Mouse (Mus musculus) right cerebral cortex, adult 18-20 months (tissue): ENCODE measurements around the gene Tinf2.
A peak's percentile ranks its signal among the peaks of the same experiment; 100 is the strongest.

Experiments
- DNase-seq: peaks from one replicate; pipeline ENCODE4 v3.0.0; 2022; ENCODE audit warnings: mixed read lengths

The Tinf2 gene

DNA sequence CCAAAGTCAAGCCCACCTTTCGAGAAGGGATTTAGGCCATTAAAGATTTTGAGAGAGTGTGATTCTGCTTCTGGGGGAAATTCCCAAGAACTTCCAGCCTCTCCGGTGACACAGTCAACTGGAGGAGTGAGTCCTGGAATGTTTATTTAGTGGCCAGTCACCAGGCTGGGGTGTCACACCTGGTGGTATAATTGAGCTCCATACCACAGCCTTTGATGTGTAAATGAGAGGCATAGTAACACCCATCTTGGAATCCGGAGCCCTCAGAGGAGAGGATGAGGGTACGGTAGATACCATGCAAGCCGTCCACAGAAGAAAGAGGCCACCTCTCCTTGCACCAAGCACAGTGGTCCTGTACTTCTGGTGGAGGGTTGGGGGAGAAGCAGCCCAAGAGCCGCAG lies 21.1 kb upstream of the Tinf2 start:
- no peak for DNase-seq

DNA sequence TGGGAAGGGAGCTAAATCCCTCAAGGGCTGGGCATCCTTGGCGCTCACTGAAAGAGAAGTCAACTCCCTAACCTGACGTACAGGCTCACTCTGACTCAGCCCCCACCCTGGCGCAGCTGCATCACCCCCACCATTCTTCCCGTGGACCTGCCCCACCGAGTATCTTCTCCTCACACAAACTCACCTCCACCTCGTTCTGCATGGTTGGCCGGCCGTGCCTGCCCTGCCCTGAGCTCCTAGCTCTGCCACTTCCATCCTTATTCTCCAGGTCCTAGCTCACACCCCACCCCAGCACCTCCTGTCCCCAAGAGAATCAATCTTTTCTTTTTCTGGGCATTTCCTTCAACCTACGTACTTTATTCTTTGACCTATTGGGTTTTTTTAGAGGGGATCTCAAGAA lies 19.5 kb upstream of the Tinf2 start:
- no peak for DNase-seq

DNA sequence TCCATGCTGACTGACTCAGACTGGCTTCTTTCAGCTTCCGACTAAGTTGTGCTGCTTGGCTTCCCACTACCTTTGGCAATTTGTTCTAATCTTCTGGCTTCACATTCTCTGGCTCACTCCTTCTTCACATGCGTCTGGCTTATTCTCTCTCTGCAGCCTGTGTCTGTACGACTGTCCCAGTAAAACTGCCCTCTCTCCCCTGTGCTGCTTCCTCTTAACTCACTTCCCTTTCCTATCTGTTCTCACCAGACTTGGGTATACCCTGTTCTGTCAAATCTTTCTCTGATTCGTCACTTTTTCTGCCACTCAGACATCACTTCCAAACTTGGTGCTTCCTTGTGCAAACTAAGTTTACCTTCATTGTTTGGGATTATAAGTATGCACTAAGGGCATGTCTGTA lies 15.6 kb upstream of the Tinf2 start:
- no peak for DNase-seq

DNA sequence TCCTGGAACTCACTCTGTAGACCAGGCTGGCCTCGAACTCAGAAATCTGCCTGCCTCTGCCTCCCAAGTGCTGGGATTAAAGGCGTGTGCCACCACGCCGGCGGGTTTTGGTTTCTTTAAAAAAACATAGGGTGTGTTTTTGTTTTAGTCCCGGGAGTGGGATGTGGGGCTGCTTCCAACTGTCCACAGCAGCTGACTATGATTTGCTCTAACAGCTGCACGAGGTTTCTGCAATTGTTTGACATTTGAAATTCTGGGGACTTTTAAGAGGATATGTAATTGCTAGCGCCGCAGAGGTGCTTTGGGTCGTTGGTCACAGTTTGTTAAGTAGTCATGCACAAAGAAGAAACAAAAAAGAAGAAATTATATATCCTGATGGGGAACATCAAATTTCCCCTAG lies 7.8 kb upstream of the Tinf2 start:
- no peak for DNase-seq

DNA sequence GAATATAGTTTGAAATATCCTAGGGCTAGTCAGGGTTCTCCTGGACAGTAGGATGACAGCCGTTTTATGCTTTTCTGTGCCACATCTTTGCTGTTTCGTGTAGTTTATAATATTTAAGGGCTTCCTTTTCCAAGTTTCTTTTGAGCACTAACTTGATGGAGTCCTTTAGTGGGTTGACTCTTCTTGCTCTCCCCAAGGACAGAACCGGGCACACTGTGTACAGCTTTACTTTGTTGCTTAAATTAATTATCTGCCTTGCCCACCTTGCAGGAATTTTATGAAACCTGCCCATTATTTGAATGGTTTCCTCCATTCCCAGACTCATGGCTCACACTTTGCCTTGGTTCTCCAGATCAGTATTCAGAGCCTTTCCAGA lies 486 bp upstream of the Tinf2 start:
- no peak for DNase-seq

DNA sequence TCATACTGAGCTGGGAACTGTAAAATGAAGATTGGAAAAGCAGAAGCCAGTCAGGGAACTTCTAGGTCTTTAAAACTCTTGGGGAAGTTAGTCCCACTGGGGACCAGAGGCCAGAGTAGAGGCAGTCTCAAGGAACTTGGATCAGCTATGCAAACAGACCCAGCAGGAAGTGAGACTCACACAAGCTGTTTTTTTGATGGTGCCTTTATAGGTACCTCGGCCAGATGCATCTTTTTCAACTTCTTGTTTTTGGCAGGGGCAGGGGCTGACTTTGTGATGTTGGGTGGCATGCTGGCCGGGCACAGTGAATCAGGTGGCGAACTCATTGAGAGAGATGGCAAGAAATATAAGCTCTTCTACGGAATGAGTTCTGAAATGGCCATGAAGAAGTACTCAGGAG lies 4.0 kb downstream of the Tinf2 start:
- DNase-seq: no peak

DNA sequence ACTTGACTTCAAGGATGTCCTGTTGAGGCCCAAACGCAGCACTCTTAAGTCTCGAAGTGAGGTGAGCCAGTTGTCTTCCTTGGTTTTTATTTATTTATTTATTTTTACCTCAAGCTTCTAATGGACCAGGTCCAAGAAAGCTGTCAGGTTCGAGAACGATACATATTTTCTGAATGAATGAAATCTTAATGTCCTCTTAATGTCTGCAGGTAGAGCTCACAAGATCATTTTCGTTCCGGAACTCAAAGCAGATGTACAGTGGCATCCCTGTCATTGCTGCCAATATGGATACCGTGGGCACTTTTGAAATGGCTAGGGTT lies 8.9 kb downstream of the Tinf2 start:
- no peak for DNase-seq

DNA sequence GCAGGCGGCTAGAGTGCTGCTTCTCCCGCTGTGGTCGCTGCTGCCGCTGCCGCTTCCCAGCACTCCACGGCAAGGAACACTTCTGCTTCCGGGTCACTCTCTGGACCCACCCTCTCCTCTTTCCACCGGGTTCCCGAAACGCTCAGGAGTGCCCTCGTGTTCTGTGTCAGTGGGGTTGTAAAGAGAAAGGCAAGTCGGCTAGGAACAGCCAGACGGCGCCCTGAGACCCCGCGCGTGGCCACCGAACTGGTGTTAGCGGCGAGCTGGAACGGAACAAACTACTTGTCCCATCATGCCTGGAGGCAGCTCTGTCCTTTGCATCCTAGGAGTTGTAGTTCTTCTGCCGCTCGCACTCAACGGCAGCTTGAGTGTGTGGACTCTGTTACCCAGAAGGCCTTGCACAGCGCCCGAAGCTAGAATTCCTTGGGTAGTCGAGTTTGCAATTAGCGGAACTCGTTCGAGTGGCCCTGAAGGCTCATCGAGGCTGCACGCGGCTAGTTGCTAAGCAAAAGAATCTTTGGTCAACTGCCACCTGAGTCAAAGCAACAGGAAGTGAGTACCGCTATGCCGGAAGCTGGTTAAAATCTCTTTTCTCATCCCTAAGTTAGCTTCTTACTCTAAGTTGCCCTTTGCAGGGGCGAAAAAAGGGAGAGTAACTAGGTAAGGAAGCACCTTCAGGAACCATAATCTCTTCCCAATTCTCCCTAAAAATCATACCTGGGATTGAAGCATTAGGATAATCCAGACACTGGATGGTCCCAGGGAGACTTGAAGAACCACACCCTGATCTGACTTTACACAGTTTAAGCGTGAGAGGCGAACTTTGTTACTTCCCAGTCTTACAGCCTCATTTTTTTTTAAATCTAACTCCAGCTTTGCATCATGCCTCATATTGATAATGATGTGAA lies 9.5 kb downstream of the Tinf2 start, which contains the start of the genes Gmpr2 and Nedd8:
Gmpr2 (plus strand) TSS at position 109 of the 908 bp plus-strand sequence.
Nedd8 (minus strand) TSS at position 292 of the 908 bp plus-strand sequence.
- peak; percentile 97 for DNase-seq

DNA sequence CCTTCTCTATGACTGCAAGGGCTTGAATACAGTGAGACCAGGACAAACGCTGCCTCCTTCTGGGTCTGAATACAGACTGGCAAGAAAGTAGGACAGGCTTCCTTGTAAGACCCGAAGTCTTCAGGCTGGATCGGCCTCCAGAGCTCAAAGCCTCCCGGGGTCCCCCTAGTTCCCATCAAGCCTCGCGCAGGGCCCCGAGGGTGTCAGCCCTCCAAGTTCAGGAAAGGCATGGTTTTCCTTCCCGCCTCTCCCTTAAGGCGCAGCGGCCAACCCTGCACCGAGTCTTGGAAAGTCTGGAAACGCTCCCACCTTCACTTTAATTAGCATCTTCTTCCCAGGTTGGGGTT lies 10.2 kb downstream of the Tinf2 start:
- DNase-seq: peak; percentile 72

DNA sequence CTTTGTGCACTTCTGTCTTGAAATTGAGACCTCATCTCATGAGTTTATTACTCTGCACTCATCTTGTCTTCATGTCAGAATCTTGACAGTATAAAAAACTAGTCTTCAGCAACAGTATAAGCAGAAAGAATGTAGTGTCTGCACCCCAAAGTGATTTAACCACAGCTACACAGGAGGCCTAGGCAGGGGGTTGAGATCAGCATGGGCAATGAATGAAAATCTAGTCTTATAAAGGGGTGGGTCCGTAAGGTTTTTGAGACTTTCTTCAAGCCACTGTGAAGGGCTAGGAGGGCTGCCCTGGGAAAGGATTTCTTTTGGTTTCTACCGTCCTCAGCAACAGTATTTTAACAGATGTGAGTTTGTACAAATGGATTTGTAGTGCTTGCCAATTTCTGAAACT lies 21.0 kb downstream of the Tinf2 start:
- DNase-seq: no peak

DNA sequence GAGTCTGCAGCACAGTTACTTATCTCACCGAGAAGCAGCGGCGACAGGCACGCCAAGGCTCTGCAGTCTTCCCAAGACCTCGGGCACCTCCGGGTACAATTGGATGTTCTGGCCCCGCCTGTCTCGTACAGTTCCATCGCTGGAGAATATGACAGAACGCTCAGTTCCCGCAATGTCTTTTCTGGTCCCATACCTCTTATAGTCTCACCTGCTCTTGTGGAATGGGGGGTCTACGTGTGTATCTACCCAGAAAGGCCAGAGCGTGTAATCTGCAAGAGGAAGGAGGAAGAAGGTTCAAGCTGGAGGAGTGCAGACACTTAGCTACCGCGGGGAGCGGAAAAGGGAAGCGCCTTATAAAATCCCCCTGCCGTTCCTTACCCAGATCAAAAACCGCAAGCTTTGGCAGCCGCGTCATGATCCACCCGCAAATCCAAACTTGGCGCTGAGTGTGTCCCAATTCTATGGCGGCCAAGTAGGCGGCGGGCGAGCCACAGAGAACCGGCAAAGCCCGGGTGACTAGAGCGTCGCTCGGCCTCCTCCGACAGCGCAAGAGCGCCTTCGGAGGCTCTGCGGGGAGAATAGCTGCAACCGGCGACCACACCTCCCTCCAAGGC lies 21.6 kb downstream of the Tinf2 start, which contains the start of gene Mdp1:
Mdp1 (minus strand) TSS at position 549 of the 614 bp plus-strand sequence.
- DNase-seq: peak; percentile 85

DNA sequence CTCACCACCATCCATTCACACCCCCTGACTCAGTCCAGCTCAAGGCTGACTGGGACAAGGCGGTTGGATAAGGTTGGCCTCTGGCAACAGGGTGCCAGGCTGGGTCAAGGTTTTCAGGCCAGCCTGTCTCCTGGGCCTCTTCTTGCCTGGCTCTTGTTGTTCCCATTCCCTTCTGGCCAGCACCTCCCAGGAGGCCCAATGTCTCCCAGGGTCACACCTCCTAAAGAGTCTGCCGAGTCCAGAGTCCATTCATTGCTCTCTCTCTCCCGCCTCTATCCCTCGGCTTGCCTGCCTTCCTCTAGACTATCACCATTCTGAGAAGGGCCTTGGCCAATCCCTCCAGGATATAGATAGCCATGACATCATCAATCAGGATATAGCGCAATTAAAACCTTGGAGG lies 23.6 kb downstream of the Tinf2 start:
- DNase-seq: no peak

DNA sequence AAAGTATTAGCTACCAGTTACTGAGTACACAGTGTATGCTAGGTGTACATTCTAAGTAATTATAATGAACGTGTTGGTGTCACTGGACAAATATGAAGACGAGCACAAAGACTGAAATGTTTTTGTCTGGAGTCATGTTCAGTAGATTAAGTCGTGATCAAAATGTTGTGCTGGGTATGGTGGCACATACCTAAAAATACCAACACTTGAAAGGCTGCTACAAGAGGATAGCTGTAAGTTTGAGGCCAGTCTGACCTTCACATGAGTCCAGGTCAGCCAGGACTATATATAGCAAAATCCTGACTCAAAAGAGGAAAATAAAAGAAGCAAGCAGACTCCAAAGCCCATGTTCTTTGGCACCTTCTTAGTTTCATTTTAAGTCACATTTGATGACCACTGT lies 24.7 kb downstream of the Tinf2 start:
- no peak for DNase-seq

DNA sequence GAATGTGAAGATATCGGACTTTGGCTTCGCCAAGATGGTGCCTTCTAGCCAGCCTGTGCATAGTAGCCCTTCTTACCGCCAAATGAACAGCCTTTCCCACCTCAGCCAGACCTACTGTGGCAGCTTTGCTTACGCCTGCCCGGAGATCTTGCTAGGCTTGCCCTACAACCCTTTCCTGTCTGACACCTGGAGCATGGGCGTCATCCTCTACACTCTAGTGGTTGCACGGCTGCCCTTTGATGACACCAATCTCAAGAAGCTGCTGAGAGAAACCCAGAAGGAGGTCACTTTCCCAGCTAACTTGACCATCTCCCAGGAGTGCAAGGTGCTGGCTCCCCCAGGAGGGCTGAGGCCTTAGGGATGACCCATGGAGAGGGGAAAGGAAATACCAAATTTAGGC lies 30.1 kb downstream of the Tinf2 start:
- DNase-seq: no peak

DNA sequence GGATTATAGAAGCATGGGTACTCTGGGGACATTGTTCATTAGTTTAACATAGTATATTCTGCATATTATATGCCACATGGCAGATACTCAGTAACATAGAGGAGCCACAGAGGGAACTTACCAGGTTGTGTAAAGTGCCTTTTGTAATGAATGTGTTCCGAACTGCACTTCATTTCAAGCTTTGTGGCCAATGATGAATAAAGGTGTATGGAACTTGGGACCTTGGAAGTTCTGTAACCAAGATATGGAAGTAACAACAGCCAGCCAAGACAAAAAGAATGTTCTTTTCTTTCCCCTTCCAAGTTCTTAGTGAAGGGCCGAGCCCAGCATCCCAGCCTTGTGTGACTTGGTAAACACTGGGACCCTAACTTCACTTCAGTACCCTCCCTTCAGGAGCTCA lies 31.7 kb downstream of the Tinf2 start, which contains the start of gene Tssk4:
Tssk4 (plus strand) TSS at position 301 of the 400 bp plus-strand sequence.
- no peak for DNase-seq

DNA sequence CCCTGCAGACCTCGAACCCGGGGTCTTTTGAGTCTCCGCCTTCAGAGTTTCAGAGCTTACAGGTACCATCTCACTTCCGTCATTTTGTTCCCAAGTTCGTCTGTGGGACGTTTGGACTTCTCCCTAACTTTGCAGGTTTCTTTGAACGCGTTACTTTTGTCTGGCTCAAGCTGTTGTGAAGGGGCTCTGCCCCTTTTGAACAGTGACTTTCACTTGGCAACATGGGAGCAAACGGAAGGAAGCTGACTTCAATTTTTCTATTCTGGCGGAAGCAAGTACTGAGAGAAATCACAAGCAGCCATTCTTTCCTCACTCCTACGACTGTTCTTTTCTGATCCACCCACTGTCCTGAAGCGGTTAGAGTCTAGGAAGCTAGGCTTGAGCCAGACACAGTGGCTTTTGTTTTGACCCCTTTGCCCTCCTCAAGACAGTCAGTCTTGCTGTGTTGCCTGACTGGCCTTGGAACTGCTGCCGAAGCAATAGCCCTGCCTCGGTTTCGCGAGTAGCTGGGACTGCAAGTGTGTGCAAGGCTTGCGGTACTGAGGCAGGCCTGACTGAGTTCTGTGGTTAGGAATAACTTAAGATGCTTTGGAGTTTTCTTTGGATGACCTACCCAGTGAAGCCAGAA lies 37.2 kb downstream of the Tinf2 start:
- DNase-seq: no peak

DNA sequence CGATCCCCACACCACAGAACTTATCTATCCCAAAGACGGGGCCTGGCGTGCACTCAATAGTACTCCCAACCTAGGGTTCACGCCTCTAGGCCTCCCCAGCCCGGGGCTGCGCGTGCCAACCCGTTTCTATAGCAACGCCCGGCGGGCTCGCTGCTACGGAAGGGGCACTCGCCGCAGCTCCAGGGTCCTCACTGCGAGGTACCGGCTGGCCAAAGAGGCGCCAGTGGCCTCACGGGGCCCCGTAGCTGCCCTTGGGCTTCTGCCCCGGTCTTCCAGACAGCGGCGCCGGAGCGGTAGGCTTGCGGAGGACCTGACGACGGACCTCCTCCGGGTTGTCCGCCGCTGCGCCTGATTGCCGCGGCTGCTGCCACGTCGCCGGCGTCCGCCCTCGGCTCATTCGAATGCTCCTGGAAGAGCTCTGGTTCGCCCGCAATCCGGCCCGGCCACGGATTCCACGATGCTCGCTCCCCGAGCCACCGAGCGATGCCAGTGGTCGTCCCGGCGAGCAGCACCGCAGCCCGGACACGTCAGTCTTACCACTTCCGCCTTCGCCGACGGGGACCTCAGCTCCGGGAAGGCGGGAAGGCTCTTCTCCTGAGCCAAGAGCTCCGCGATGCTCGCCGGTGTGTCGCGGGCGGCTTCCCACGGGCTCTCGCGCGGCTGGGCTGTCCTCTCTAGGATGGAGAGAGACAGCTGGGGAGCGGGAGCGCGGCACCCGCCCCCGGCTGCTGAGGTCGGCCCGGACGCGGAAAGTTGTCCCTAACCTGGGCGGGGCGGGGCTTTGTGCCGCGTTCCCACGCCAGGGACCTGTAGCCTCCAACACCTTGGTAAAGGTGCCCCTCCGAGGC lies 38.3 kb downstream of the Tinf2 start, which contains the start of gene Tm9sf1:
Tm9sf1 (minus strand) TSS at position 747 of the 848 bp plus-strand sequence.
- peak; percentile 86 for DNase-seq

DNA sequence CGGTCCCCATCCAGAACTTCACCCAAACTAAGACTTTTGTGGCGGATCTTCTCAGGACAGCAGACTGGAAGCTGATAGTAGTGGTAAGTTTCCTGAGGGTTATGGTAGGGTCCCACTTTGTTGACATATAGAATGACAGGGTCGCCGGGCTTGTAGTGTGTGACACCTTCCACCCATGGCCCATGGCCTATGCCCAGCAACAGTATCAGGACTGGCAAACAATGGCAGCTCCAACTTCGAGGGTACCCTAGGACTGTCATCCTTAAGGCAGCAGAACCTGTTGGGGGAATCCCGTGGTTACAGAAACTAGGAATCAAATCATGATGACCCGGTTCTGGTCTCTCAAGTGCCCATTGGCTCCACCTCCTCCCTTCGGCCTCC lies 39.0 kb downstream of the Tinf2 start:
- no peak for DNase-seq

DNA sequence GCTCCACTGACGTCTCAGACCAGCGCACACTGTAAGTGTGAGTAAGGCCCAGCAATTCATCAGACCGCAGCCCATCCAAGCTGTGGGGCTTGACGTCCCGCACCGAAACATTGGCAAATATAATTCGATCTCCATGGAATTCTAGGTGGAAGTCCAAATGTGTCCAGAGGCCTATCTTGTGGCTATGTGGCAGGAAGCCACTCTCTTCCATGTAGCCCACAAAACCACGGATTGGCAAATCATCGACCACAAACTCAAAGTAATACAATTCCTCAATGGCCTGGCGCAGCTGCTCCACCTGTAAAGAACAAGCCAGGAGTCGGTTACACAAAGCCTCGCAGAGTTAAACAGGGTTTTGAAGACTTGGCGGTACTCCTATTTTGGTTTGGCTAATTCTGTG lies 40.3 kb downstream of the Tinf2 start:
- DNase-seq: no peak

DNA sequence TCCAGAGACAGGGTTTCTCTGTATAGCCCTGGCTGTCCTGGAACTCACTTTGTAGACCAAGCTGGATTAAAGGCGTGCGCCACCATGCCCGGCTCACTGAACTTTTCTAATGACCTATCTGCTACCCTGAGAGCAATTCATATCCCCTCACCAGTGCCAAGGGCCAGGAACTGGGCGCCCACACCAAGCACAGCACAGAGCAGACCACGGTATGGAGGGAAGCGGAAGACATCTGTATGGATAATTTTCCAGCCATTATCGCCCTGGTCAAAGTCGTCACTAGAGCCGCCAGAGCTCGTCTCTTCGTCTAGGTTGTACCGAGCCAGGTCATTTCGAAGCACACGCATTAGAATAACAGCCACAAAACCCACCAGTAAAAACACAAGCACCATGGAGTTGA lies 40.8 kb downstream of the Tinf2 start:
- DNase-seq: no peak

DNA sequence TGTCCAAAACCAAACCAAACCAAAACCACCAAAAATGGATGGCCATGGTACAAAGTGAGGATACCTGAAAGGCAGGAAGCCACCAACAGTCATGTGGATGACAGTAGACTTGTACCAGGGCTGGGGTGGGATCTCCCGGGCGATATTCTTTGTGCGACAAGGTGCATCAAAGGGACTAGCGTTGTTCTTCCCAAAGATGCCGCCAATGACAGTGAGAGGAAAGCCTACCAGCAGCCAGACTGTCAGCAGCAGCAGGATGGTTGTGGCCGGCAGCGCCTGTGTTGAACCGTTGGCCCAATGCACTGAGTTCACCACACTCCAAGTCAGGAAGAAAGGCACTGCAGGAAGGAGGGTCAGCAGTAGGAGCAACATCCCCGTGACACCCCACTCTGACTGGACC lies 43.8 kb downstream of the Tinf2 start, which contains the start of gene Gm49378:
Gm49378 (minus strand) TSS at position 101 of the 400 bp plus-strand sequence.
- DNase-seq: no peak

DNA sequence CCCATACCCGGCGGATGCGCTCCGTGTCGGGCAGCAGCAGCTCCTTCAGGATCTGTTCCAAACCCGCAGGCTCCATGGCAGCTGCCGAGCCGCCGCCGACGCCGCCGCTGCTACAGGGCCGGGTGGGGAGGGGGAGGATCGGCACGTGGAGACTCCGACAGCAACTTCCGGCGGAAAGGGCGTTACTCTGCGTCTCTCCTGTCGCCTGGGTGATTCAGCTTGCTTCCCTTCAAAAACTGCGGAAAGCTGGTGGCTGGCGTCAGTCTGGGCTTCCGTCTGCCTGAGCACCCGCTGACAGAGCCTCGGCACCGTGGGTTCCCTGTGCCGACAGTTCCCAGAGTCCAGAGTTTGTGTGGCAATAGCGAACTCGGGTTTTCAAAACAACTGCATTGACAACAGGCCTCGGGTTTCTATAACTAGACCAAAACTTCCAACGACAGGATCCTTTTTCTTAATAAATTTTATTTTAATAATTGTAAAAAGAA lies 46.1 kb downstream of the Tinf2 start, which contains the start of gene Ipo4:
Ipo4 (minus strand) TSS at position 435 of the 485 bp plus-strand sequence.
- peak; percentile 91 for DNase-seq
